Mouse (Mus musculus) megakaryocyte, adult 5-6 weeks (primary cell): ENCODE results near the gene Vmn2r13. TPM values are rescaled to one million over a fixed set of nuclear protein-coding genes. Genes with fewer than 3 reads are reported as not detected.
"Not testable (repeated sequence)": the region's sequence is repeated elsewhere in the genome, so short reads cannot be mapped to it uniquely, and the experiment has no call there.

Experiments used
- ATAC-seq: 2 replicates; pipeline ENCODE4 v1.8.0; 2016; ENCODE audit warnings: mild to moderate bottlenecking, inconsistent platforms; ENCODE audit not compliant: poor library complexity, severe bottlenecking
- total RNA-seq, 2 experiments: library from RNA; stranded (forward) in 1 of 2; stranded (reverse) in 1 of 2; fragments of 153-499, 151-499 nt in 1 of 2; fragments of 221-1000, 200-1000 nt in 1 of 2; gene quantifications; 2 replicates each; pipeline versions ENCODE4 v1.2.3 to v1.2.4; 2015 to 2017

The Vmn2r13 gene
- total RNA-seq (2015) (not detected in 2 replicates), total RNA-seq (2017) (not detected in 2 replicates)

- ATAC-seq, result not testable (repeated sequence)
These were observed at the start of gene Vmn2r13 for GRCm38 (mm10) chr5:109192099-109192498. Vmn2r13 (minus strand) TSS chr5:109192199.

DNA sequence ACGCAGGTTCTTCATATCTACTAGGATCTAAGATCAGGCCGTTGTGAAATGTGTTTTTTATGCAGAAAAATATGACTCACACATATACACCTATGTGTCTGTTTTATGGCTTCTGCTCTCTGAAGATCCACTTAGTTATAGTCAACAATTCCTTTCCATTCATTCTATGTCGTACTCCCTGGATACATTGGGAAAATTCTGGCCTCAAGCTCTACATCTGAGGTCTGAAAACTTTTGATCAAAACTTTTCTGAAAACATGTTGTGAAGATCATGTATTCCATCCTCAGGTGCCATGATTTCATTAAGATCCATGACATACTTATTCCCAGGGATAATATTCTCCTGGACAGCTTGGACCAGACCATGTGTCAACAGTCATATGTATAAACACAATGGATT, 32.6 kb upstream of the Vmn2r13 start, which contains the start of gene Vmn2r14:
Gene Vmn2r14, minus strand, starts transcription at position 101 of the 400 bp plus-strand sequence.
- ATAC-seq, result no peak

GRCm38 (mm10) chr5:109166851-109167250, 25.1 kb downstream of the Vmn2r13 start:
- not testable (repeated sequence) for ATAC-seq

GRCm38 (mm10) chr5:109160121-109160520, 31.9 kb downstream of the Vmn2r13 start:
- no peak for ATAC-seq

- ATAC-seq, result not testable (repeated sequence)
These were observed 32.4 kb downstream of the Vmn2r13 start for GRCm38 (mm10) chr5:109159576-109159975.

DNA sequence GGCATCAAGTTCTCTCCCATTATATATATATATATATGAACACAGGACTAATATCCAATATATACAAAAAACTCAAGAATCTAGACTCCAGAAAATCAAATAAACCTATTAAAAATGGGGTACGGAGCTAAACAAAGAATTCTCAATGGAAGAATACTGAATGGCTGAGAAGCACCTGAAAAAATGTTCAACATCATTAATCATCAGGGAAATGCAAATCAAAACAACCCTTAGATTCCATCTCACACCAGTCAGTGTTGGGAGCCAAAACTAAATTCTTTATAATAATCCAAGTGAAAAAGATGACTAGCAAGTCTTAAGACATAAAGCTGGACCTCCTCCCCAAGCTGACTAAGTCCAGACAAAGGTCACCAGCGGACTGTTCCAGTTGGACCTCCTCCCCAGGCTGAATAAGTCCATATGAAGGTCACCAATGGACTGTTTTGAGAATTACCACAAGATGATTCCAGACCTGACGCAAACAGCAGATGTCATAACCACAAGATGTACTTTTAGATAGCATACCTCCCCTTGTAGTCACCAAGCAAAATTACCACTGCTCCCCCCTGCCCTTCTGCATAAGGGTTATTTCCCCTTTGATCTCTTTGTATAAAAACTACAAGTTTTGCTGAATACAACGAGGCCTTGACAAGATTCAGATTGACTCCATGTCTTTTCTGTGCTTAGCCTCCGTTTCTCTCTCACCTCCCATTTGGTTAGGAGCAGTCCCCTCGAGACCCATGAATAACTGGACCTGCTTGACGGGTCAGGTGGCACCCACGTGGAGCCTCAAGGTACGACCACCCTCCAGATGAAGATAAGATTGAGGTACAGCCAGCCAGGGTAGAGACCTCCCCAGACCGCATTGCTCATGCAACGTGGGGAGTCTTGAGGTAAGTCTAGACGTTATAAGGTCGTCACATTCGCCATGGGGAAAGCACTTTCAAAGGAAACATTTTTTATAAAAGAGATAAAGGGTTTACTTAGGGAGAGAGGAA, 33.2 kb downstream of the Vmn2r13 start:
- not testable (repeated sequence) for ATAC-seq

- ATAC-seq, result no peak
These were observed 52.5 kb downstream of the Vmn2r13 start for GRCm38 (mm10) chr5:109139546-109139945.

DNA sequence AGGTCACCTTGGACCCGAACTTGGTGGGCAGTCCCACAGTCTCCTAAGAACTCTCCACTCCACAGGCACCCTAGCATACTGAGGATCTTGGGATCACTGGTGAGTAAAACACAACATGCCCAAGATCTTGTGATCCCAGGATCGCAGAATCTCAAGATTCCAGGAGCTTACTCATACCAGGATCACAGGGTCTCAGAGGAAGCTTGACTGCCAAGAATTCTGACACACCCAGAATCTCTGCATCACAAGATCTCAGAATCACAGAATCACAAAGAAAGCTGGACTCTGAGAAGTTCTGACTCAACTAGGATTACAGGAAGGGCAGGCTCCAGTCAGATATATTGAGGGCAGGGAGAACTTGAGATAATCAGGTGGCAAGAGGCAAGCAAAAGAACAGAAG, 55.3 kb downstream of the Vmn2r13 start:
- ATAC-seq, result no peak

Other genes starting within 250 kb of the Vmn2r13 start
- not detected in 2 replicates for gene Vmn2r10, start 185.7 kb downstream of the Vmn2r13 start, total RNA-seq (2015)
- gene Vmn2r10, start 185.7 kb downstream of the Vmn2r13 start, total RNA-seq (2017), result not detected in 2 replicates
- gene Vmn2r11, start 132.6 kb downstream of the Vmn2r13 start, total RNA-seq (2015), result not detected in 2 replicates
- gene Vmn2r11, start 132.6 kb downstream of the Vmn2r13 start, total RNA-seq (2017), result not detected in 2 replicates
- gene Vmn2r12, start 94.2 kb downstream of the Vmn2r13 start, total RNA-seq (2015), result not detected in 2 replicates
- gene Vmn2r12, start 94.2 kb downstream of the Vmn2r13 start, total RNA-seq (2017), result not detected in 2 replicates
- gene Vmn2r14, start 32.5 kb upstream of the Vmn2r13 start, total RNA-seq (2015), result not detected in 2 replicates
- gene Vmn2r14, start 32.5 kb upstream of the Vmn2r13 start, total RNA-seq (2017), result not detected in 2 replicates
- gene Vmn2r15, start 105.4 kb upstream of the Vmn2r13 start, total RNA-seq (2015), result not detected in 2 replicates
- gene Vmn2r15, start 105.4 kb upstream of the Vmn2r13 start, total RNA-seq (2017), result not detected in 2 replicates
- not detected in 2 replicates for gene Vmn2r16, start 138.0 kb upstream of the Vmn2r13 start, total RNA-seq (2015)
- gene Vmn2r16, start 138.0 kb upstream of the Vmn2r13 start, total RNA-seq (2017), result not detected in 2 replicates
- gene Vmn2r17, start 227.5 kb upstream of the Vmn2r13 start, total RNA-seq (2015), result not detected in 2 replicates
- gene Vmn2r17, start 227.5 kb upstream of the Vmn2r13 start, total RNA-seq (2017), result not detected in 2 replicates